Mouse (Mus musculus) megakaryocyte, embryonic 14.5 days (primary cell): ENCODE results near the gene Fam163a.

Experiments used
- FLI1 ChIP-seq: IDR thresholded peaks from 2 replicates; pipeline ENCODE4 v1.6.1; 2012; ENCODE audit warnings: low read length, inconsistent platforms, mixed read lengths
- GATA1 ChIP-seq: IDR thresholded peaks from 3 replicates; pipeline ENCODE4 v1.6.1; 2012; ENCODE audit warnings: mixed read lengths, low read length, inconsistent platforms, borderline replicate concordance

- TF ChIP-seq GATA1: no peak
- TF ChIP-seq FLI1: no peak
Observed at GRCm38 (mm10) chr1:156028340-156028975, 176.4 kb downstream of the Fam163a start.
